14 mouse cellular contexts compared by ENCODE assay signal in genomic region chr3:123123817-123124216, GRCm38 (mm10).
"Had no signal": no experiment of that assay in that cellular context is flagged by ENCODE, and none has a peak within 500 bp of the region (broad histone marks: within the 10 kb centered on the region; RNA-seq: fewer than 3 reads in every experiment).

No protein-coding gene starts in this region.

- H3K27me3 ChIP-seq: limb, embryonic 12.5 days; liver, embryonic 13.5 days; midbrain, embryonic 12.5 days; neural tube, embryonic 15.5 days had no signal

- H3K4me3 ChIP-seq: limb, embryonic 12.5 days; liver, embryonic 13.5 days; midbrain, embryonic 12.5 days; neural tube, embryonic 15.5 days had no signal

- H3K4me2 ChIP-seq: limb, embryonic 12.5 days; liver, embryonic 13.5 days; midbrain, embryonic 12.5 days; neural tube, embryonic 15.5 days had no signal

- H3K9ac ChIP-seq: limb, embryonic 12.5 days; liver, embryonic 13.5 days; liver, postnatal 0 days; midbrain, embryonic 12.5 days; neural tube, embryonic 15.5 days had no signal

- H3K9me3 ChIP-seq: limb, embryonic 12.5 days; liver, embryonic 13.5 days; midbrain, embryonic 12.5 days; neural tube, embryonic 15.5 days had no signal

- H3K36me3 ChIP-seq: limb, embryonic 12.5 days; liver, embryonic 13.5 days; midbrain, embryonic 12.5 days; neural tube, embryonic 15.5 days had no signal

- ATAC-seq: liver, postnatal 0 days had no signal

- H3K27ac ChIP-seq: kidney, postnatal 0 days; limb, embryonic 12.5 days; liver, embryonic 13.5 days; midbrain, embryonic 12.5 days; neural tube, embryonic 15.5 days had no signal

- H3K4me1 ChIP-seq: liver, embryonic 13.5 days; midbrain, embryonic 12.5 days; neural tube, embryonic 15.5 days had no signal

- DNase-seq: kidney, adult 18-20 months; kidney, postnatal 36 days; layer of hippocampus, adult 9-11 months; layer of hippocampus, postnatal 36 days; liver; liver, embryonic 13.5 days; liver, postnatal 0 days; right cerebral cortex, adult 18-20 months; right cerebral cortex, postnatal 25 days; thymus, postnatal 36 days had no signal
